Mouse (Mus musculus) embryonic facial prominence, embryonic 10.5 days (tissue): ENCODE measurements around the gene Sema4f. TPM values are rescaled to one million over a fixed set of nuclear protein-coding genes. Genes with fewer than 3 reads are reported as not detected.

Experiments
- DNase-seq: peaks from one replicate; pipeline ENCODE4 v3.0.0-alpha.2; 2017; ENCODE audit warnings: low spot score
- H3K27ac ChIP-seq: fragments of 300-500 bp; sonication (generic); replicated peaks from 2 replicates; pipeline ENCODE4 v1.5.1; 2016; ENCODE audit warnings: mild to moderate bottlenecking
- H3K27me3 ChIP-seq: fragments of 300-500 bp; sonication (generic); replicated peaks from 2 replicates; pipeline ENCODE4 v1.6.1; 2016; ENCODE audit warnings: low read depth, mild to moderate bottlenecking; ENCODE audit not compliant: poor library complexity, severe bottlenecking
- H3K36me3 ChIP-seq: fragments of 300-500 bp; sonication (generic); replicated peaks from 2 replicates; pipeline ENCODE4 v1.6.1; 2016; ENCODE audit warnings: mild to moderate bottlenecking, moderate library complexity
- H3K4me1 ChIP-seq: fragments of 300-500 bp; sonication (generic); 2 replicates; pipeline ENCODE4 v1.6.1; 2016
- H3K4me3 ChIP-seq: fragments of 300-500 bp; sonication (generic); 2 replicates; pipeline ENCODE4 v1.5.1; 2016; ENCODE audit warnings: mild to moderate bottlenecking, moderate library complexity
- H3K9me3 ChIP-seq: fragments of 300-500 bp; sonication (generic); 2 replicates; pipeline ENCODE4 v1.6.1; 2016; ENCODE audit warnings: mild to moderate bottlenecking
- WGBS: fragments of 180-500 bp; shearing (Covaris S2); methylation state at CpG from one replicate; pipeline ENCODE4 v1.1.7; 2016; 5-methylcytosine and 5-hydroxymethylcytosine counted together
- polyA plus RNA-seq: library from polyadenylated mRNA; unstranded; fragments of >200 nt; fragmentation: Nextera tagmentation; extraction: Ambion mirVana; gene quantifications from 2 replicates; pipeline ENCODE4 v1.2.1, GENCODE M21; 2016

Sema4f gene
- 1.4 and 2.1 TPM in 2 replicates for polyA plus RNA-seq

- Histone ChIP-seq H3K4me1 (peaks cover 8% of the 10 kb centered on the region), H3K36me3 (no peaks in the 10 kb centered on the region), H3K9me3 (no peaks in the 10 kb centered on the region), H3K4me3 (peak within 1 kb of the TSS; percentile 72), H3K27ac (peak within 1 kb of the TSS; percentile 73), H3K27me3 (peaks cover 63% of the 10 kb centered on the region)
- peak; percentile 88 for DNase-seq
- WGBS, result 2% methylated on average over 44 of the region's 44 CpGs
Observed at GRCm38 (mm10) chr6:82939167-82939912, at the start of gene Sema4f. Sema4f (minus strand) TSS chr6:82939769.

DNA sequence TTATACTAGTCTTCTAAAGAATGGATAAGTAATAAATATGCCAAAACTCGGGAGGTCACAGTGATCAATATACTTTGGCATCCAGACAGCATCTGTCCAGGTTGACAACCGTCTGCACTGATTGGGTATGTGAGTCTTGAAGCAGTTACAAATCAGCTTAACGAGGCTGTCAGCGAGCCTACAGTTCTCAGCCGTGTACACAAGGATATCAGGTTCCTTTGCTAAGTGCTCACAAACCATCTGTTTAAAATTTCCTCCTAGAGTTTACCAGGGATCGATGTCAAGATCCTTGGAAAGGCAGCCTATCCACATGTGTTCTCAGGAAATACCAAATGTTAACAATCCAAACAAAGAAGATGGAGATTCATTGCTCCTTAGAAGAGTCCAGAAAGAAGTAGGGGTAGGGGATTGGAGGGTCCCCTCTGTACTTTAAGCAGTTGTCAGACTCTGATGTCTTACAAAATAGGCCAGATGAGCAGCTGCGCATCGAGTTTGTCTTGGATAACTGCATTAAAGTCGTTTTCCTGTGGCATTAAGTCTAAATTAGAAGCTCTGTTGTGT is 47.9 kb upstream of the Sema4f start:
- no peaks in the 10 kb centered on the region; the same call in 1 of the 2 replicates for H3K27me3 ChIP-seq
- no peak overlapping the region for H3K4me3 ChIP-seq
- peaks cover 21% of the 10 kb centered on the region for H3K4me1 ChIP-seq
- H3K36me3 ChIP-seq, result no peaks in the 10 kb centered on the region
- no peaks in the 10 kb centered on the region for H3K9me3 ChIP-seq
- WGBS, result 23% methylated on average over 9 of the region's 9 CpGs
- peak overlapping the region; percentile 78 for H3K27ac ChIP-seq
- DNase-seq, result peak; percentile 62

- H3K27ac ChIP-seq, result no peak overlapping the region
- no peak overlapping the region for H3K4me3 ChIP-seq
- no peaks in the 10 kb centered on the region for H3K36me3 ChIP-seq
- peaks cover 17% of the 10 kb centered on the region for H3K27me3 ChIP-seq
- no peaks in the 10 kb centered on the region for H3K4me1 ChIP-seq
- 12% methylated on average over 5 of the region's 5 CpGs for WGBS
- DNase-seq, result peak; percentile 70
- H3K9me3 ChIP-seq, result no peaks in the 10 kb centered on the region
Observed at GRCm38 (mm10) chr6:82971031-82971430, 31.5 kb upstream of the Sema4f start.

DNA sequence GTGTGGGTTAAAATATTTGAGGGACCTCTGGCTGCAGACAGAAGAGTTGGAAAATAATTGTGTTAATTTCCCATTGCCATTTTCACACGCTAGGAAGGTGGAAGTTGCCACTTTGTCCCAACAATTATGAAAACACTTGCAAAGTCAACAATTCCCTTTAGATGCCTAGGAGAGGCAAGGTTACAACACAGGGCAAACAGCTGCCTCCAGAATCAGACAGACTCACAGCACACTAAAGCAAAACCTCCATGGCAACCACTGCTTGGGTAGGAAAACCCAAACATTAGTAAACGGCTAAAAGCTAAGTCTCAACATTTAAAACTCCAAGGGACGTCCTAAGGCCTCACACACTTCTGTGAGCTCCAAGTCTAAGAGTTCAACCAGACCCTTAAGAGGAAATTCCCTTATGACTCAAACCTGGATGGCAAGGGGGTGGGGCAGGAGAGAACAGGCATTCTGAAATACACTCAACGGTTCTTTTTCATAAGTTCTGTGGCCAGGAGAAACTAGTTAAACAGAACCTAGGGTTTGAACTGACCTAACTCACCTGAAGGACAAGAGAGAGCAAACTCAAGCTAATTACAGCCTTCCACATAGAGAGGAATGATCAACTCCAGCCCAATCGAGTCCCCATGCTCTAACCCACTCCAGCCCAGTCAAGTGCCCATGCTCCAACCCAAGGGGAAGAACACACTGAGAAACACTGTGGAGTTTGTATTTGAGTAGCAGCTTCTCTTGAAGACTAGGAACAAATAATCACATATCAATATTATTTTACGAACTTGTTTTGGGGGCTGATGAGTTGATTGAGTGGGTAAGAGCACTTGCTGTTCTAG is 29.9 kb upstream of the Sema4f start:
- no peaks in the 10 kb centered on the region for H3K9me3 ChIP-seq
- H3K4me1 ChIP-seq, result no peaks in the 10 kb centered on the region
- DNase-seq, result no peak
- no peak overlapping the region for H3K4me3 ChIP-seq
- peaks cover 17% of the 10 kb centered on the region for H3K27me3 ChIP-seq
- H3K27ac ChIP-seq, result no peak overlapping the region
- 79% methylated on average over 6 of the region's 6 CpGs for WGBS
- H3K36me3 ChIP-seq, result no peaks in the 10 kb centered on the region

- Histone ChIP-seq H3K27ac (no peak overlapping the region), H3K36me3 (no peaks in the 10 kb centered on the region), H3K4me3 (no peak overlapping the region), H3K4me1 (peaks cover 8% of the 10 kb centered on the region), H3K27me3 (no peaks in the 10 kb centered on the region; the same call in 1 of the 2 replicates), H3K9me3 (no peaks in the 10 kb centered on the region)
- DNase-seq, result no peak
- WGBS, result 80% methylated on average over 1 of the region's 1 CpGs
Observed at GRCm38 (mm10) chr6:82961664-82962063, 22.1 kb upstream of the Sema4f start.

- 0 out of 2 replicates have a peak overlapping the region, but pooled peaks have one; percentile 30 for H3K27ac ChIP-seq
- WGBS, result 60% methylated on average over 4 of the region's 4 CpGs
- H3K27me3 ChIP-seq, result no peaks in the 10 kb centered on the region
- no peaks in the 10 kb centered on the region for H3K9me3 ChIP-seq
- no peak overlapping the region for H3K4me3 ChIP-seq
- no peaks in the 10 kb centered on the region for H3K36me3 ChIP-seq
- H3K4me1 ChIP-seq, result peaks cover 13% of the 10 kb centered on the region
- DNase-seq, result no peak
Observed at GRCm38 (mm10) chr6:82956553-82957251, 17.1 kb upstream of the Sema4f start.

DNA sequence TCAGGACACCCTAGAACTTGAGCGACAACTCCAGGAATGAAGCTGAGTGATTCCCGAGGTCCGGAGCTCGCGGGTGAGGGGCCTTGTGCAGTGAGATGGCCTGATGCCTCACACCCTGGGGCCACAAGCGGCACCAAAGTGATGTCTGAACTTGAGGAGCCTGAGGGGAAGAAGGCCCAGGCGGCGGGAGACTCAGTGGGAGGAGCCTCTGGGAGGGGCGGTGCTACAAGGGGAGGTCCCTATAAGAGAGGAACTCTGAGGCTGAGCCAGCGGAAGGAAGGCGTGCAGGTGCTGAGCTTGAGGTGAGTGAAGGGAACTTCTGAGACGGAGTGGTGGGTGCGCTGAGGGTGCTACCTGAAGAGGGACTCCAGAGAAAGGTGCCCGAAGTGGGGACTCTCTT is 7.1 kb upstream of the Sema4f start, which contains the start of gene M1ap:
M1ap (plus strand) TSS at position 252 of the 400 bp plus-strand sequence.
- no peaks in the 10 kb centered on the region for H3K9me3 ChIP-seq
- H3K4me1 ChIP-seq, result no peaks in the 10 kb centered on the region
- H3K4me3 ChIP-seq, result no peak within 1 kb of the TSS
- 65% methylated on average over 14 of the region's 14 CpGs for WGBS
- H3K27me3 ChIP-seq, result no peaks in the 10 kb centered on the region
- no peak within 1 kb of the TSS for H3K27ac ChIP-seq
- H3K36me3 ChIP-seq, result no peaks in the 10 kb centered on the region
- no peak for DNase-seq

GRCm38 (mm10) chr6:82945750-82946149 is 6.2 kb upstream of the Sema4f start:
- Histone ChIP-seq H3K4me3 (no peak overlapping the region), H3K4me1 (no peaks in the 10 kb centered on the region), H3K27me3 (peaks cover 2% of the 10 kb centered on the region), H3K27ac (no peak overlapping the region), H3K9me3 (no peaks in the 10 kb centered on the region), H3K36me3 (no peaks in the 10 kb centered on the region)
- DNase-seq, result peak; percentile 45
- 52% methylated on average over 6 of the region's 6 CpGs for WGBS

DNA sequence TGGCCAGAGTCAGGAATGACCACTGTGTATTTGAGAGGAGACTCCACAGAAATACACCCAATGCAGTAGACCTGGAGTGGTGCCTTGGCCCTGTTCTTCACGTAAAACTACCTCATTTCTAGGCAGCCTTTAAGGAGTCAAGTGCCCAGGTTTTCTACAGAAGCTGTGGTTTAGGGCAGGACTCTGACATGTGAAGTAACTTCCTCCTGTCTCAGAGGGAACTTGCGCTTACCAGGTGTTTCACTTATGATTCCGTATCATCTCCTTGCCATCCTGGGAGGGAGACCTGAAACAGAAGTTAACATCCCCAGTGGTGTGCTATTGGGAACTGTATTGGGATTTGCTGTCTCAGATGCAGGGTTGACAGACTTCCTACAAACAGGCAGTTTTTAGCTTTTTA is 1.2 kb upstream of the Sema4f start:
- no peaks in the 10 kb centered on the region for H3K36me3 ChIP-seq
- no peak for DNase-seq
- no peaks in the 10 kb centered on the region for H3K9me3 ChIP-seq
- H3K4me1 ChIP-seq, result peaks cover 8% of the 10 kb centered on the region
- 73% methylated on average over 3 of the region's 3 CpGs for WGBS
- H3K27me3 ChIP-seq, result peaks cover 52% of the 10 kb centered on the region
- no peak overlapping the region for H3K27ac ChIP-seq
- H3K4me3 ChIP-seq, result no peak overlapping the region

GRCm38 (mm10) chr6:82934616-82935230 is 4.8 kb downstream of the Sema4f start:
- H3K4me1 ChIP-seq, result peaks cover 8% of the 10 kb centered on the region
- DNase-seq, result no peak
- H3K27me3 ChIP-seq, result peaks cover 63% of the 10 kb centered on the region
- 87% methylated on average over 3 of the region's 3 CpGs for WGBS
- H3K36me3 ChIP-seq, result no peaks in the 10 kb centered on the region
- no peak overlapping the region for H3K27ac ChIP-seq
- no peak overlapping the region for H3K4me3 ChIP-seq
- H3K9me3 ChIP-seq, result no peaks in the 10 kb centered on the region

DNA sequence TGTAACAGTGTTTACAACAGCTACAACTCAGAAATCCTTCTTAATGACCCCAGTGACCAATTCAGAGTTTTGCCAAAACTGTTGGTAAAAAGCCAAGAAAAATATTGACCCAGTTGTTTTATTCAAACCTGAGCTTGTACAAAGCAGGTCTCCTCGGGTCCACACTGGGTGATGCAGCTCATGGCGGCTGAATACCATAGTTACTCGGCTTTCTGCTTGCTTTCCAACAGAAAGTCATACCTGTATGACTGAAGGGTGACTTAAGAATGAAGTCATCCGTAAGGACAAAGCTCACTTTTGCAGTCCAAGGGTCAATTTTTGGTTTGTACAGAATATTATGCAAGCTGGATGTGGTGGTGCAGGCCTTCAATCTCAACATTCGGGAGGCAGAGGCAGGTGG is 12.0 kb downstream of the Sema4f start:
- 78% methylated on average over 5 of the region's 5 CpGs for WGBS
- no peak overlapping the region for H3K4me3 ChIP-seq
- no peak overlapping the region for H3K27ac ChIP-seq
- no peak for DNase-seq
- H3K27me3 ChIP-seq, result peaks cover 19% of the 10 kb centered on the region; the same call in 1 of the 2 replicates
- H3K4me1 ChIP-seq, result no peaks in the 10 kb centered on the region
- no peaks in the 10 kb centered on the region for H3K36me3 ChIP-seq
- no peaks in the 10 kb centered on the region; the same call in 1 of the 2 replicates for H3K9me3 ChIP-seq
